Mouse (Mus musculus) bone marrow, adult 2 months (tissue): ENCODE measurements around the gene Plpp4. TPM values are rescaled to one million over a fixed set of nuclear protein-coding genes. Genes with fewer than 3 reads are reported as not detected.

ENCODE experiments used
- H3K27ac ChIP-seq: fragments of 200-500 bp; 2 replicates; pipeline ENCODE4 v1.5.1; 2012; ENCODE audit warnings: low read depth, mild to moderate bottlenecking, control low read depth, inconsistent platforms, low read length; ENCODE audit not compliant: control insufficient read depth, poor library complexity, insufficient read depth
- H3K4me1 ChIP-seq: fragments of 200-500 bp; 2 replicates; pipeline ENCODE4 v1.6.1; 2011; ENCODE audit warnings: low read length; ENCODE audit not compliant: control insufficient read depth, insufficient read depth
- H3K4me3 ChIP-seq: fragments of 200-500 bp; replicated peaks from 2 replicates; pipeline ENCODE3; 2011; ENCODE audit warnings: mild to moderate bottlenecking, low read depth, low read length, control low read depth; ENCODE audit not compliant: control insufficient read depth
- CTCF ChIP-seq: fragments of 200-500 bp; IDR thresholded peaks from 2 replicates; pipeline ENCODE4 v1.5.1; 2011; ENCODE audit warnings: low read length, control low read depth; ENCODE audit not compliant: control insufficient read depth, insufficient read depth
- POLR2A ChIP-seq: fragments of 200-500 bp; IDR thresholded peaks from 2 replicates; pipeline ENCODE4 v1.6.1; 2011; ENCODE audit warnings: low read depth, mild to moderate bottlenecking, control low read depth, low read length, borderline replicate concordance; ENCODE audit not compliant: control insufficient read depth
- WGBS: fragments of 180-500 bp; shearing (Covaris S2); methylation state at CpG from one replicate; pipeline ENCODE4 v1.1.7; 2018; 5-methylcytosine and 5-hydroxymethylcytosine counted together
- polyA plus RNA-seq: library from polyadenylated mRNA; stranded (reverse); fragments of >200 nt; gene quantifications from 2 replicates; pipeline ENCODE4 v1.2.4, GENCODE M21; 2011; ENCODE audit warnings: low replicate concordance; ENCODE audit not compliant: missing spikeins, insufficient read depth, insufficient read length

The Plpp4 gene
- polyA plus RNA-seq, 1 experiment, result not detected

DNA sequence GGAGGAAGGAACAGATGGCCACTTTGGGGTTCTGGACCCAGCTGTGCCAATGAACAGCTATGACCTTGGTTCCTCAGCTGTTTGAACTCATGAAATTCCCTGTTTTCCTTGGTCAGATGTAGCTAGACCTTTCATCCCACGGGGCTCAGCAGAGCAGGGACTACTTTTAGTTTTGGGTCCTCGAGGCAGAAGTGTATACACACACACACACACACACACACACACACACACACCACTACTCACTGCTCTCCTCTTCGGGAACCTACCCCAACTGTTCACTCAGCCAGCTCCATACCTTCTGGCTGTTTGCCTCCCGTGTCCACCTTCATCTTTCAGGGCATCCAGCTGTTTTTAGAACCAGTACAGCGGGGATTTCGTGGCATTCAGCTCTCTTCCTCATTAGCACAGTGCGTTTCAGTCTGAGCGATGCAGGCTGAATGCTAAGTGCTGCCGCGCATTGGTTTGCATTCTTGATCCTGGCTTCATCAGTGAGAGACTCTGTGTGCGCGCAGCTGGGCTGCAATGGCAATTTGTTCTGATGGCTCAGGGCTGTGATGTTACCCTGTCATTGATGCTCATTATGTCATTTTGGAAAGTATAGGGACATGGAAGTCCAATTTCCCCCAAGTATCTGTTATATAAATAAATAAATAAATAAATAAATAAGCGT, 146.0 kb downstream of the Plpp4 start:
- no peaks in the 10 kb centered on the region for H3K4me1 ChIP-seq
- WGBS, result 82% methylated on average over 13 of the region's 13 CpGs
- H3K27ac ChIP-seq, result no peak overlapping the region
- TF ChIP-seq CTCF (no peak), POLR2A (no peak)
- H3K4me3 ChIP-seq, result no peak overlapping the region

DNA sequence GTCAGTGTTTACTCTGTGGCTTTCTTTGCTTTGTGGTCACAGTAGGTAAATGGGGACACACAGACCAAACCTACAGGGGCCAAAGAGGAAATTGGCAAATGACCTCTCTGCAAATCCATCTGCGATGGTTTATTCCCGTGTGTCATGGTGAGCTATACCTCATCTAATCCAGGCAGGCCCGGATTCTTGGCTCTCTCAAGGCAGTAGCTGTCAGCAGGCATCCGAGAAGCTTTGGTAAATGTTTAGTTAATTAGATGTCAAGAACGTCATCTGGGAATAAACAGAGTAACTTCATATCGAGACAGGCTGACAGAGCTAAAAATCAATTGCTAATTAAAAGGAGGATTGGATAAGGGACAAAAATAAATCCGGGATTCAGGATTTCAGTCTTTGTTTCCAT, 149.2 kb downstream of the Plpp4 start:
- H3K4me1 ChIP-seq, result no peaks in the 10 kb centered on the region
- no peak overlapping the region for H3K27ac ChIP-seq
- TF ChIP-seq CTCF (no peak), POLR2A (no peak)
- H3K4me3 ChIP-seq, result no peak overlapping the region
- 70% methylated on average over 7 of the region's 7 CpGs for WGBS

GRCm38 (mm10) chr7:129412695-129413094, 155.9 kb downstream of the Plpp4 start:
- no peaks in the 10 kb centered on the region for H3K4me1 ChIP-seq
- H3K27ac ChIP-seq, result no peak overlapping the region
- 64% methylated on average over 2 of the region's 2 CpGs for WGBS
- no peak for TF ChIP-seq POLR2A
- H3K4me3 ChIP-seq, result no peak overlapping the region

DNA sequence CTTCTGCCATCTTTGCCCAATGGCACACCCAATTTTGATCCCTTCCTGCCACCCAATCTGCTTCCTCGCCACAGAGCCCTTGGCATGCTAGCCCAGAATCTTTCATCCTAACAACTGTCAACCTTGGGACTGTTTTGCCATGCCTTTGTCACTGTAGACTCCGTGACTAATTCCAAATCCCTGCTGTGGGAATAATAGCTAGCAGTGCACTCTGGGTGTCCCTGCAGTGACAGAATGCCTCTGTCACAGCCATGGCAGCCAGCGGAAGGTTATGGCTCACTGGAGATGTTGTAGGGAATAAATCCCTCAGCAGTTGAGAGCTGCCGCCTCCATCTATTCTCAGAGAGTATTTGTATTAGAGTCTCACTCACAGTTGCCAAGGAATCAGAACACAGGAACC, 158.3 kb downstream of the Plpp4 start:
- WGBS, result 70% methylated on average over 4 of the region's 4 CpGs
- TF ChIP-seq CTCF (no peak), POLR2A (no peak)
- Histone ChIP-seq H3K27ac (no peak overlapping the region), H3K4me3 (no peak overlapping the region), H3K4me1 (no peaks in the 10 kb centered on the region)

GRCm38 (mm10) chr7:129421181-129421580, 164.3 kb downstream of the Plpp4 start:
- no peak overlapping the region for H3K4me3 ChIP-seq
- WGBS, result 17% methylated on average over 1 of the region's 1 CpGs
- no peaks in the 10 kb centered on the region for H3K4me1 ChIP-seq
- TF ChIP-seq CTCF, result no peak
- no peak for TF ChIP-seq POLR2A
- no peak overlapping the region for H3K27ac ChIP-seq

DNA sequence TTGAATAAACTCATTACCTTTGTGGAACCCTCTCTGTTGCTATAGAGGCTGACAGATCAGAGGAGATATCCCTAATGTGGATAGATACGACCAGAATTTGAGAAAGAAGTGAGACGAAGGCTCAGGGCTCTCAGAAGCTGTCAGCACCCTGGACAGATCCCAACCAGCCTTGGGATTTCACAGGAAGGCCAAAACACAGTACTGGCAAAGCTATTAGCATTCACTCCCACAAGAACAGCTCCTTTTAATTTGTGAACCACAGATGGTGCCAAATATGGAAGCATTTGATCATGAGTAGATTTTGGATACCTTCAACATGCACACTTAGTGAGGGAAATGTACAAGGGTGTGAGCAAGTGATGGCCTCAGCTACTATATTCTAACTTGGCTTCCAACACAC, 168.7 kb downstream of the Plpp4 start:
- TF ChIP-seq CTCF (no peak), POLR2A (no peak)
- Histone ChIP-seq H3K27ac (no peak overlapping the region), H3K4me1 (no peaks in the 10 kb centered on the region), H3K4me3 (no peak overlapping the region)
- WGBS, result 22% methylated on average over 2 of the region's 2 CpGs

DNA sequence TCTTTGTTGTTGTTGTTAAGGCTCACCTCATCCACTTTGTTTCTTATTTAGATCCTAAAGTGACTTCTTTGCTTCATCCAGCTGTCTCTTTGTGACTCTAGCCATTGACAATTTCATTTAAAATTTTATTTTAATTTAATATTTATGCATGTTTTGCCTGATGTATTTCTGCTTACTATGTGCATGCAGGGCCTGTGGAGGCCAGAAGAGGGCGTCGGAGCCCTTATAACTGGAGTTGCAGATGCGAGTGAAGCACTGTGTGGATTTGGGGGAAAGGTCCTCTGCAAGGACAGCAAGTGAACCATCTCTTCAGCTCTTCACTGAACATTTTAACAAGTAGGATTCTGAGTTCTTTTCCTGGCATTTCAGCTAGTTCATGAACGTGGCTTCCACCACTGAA, 172.0 kb downstream of the Plpp4 start:
- Histone ChIP-seq H3K4me3 (no peak overlapping the region), H3K4me1 (no peaks in the 10 kb centered on the region), H3K27ac (no peak overlapping the region)
- TF ChIP-seq POLR2A (no peak), CTCF (no peak)
- 43% methylated on average over 4 of the region's 4 CpGs for WGBS

DNA sequence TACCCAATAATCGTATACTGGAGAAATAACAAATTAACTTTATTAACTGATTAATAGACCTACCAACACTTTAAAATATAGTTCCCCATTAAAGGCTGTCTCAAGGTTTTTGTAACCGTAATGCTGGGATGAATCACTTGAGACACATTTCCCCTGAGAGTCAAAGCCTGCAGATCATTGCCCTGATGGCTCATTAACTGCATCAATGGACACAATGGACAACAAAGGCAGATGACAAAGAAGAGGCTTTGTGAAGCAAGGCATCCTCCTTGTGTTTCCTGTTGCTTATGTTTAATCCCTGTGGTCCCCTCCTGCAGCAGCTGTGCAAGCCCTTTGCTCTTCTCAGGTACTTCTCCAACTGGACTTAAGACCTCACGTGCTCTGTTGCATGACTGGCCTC, 173.1 kb downstream of the Plpp4 start:
- H3K4me1 ChIP-seq, result no peaks in the 10 kb centered on the region
- H3K27ac ChIP-seq, result no peak overlapping the region
- H3K4me3 ChIP-seq, result no peak overlapping the region
- TF ChIP-seq POLR2A (no peak), CTCF (no peak)
- WGBS, result 66% methylated on average over 3 of the region's 3 CpGs
